Mouse (Mus musculus): ENCODE measurements around the gene Enho. TPM values are rescaled to one million over a fixed set of nuclear protein-coding genes. Genes with fewer than 3 reads are reported as not detected.

The Enho gene
- total and polyA plus RNA-seq, 3 experiments: 2.9 to 13.2 (median 4.6) TPM

DNA sequence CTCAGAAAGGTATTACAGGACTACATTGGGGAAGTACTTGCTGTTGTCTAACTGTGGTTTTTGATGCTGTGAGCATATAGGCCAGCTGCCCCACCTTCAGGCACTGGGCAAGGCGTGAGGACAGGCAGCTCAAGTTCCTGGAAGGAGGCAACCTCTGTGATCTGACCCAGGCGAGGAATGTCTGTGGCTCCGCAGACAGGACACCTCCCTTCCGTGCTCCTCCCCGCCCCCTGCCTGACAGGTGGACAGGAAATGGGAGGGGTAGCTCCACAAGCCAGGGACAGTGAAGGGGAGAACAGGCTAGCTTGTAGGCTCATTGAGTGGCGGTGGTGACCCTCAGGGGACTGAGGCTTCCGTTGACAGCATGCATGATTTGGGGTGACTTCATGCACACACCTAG is 24.4 kb upstream of the Enho start:
- no peak for DNase-seq

DNA sequence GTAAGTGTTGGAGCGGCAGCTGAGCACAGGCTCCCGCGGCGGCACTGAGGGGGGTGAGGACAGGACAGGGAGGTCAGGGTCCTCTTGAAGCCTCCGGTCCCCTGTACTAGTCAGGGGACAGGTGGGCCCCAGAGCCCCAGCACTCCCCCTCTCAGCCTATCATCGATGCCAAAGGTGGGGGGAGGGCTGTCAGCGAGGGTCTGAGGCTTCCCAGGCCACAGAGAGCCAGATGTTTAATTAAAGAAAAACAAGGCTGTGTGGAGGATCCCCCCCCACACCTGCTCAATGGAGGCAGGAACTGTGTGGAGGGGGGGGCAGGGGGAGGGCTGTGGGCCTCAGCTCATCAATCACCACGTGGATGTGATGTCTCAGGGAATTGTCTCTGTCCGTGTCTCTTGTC is 23.5 kb upstream of the Enho start:
- DNase-seq: no peak

DNA sequence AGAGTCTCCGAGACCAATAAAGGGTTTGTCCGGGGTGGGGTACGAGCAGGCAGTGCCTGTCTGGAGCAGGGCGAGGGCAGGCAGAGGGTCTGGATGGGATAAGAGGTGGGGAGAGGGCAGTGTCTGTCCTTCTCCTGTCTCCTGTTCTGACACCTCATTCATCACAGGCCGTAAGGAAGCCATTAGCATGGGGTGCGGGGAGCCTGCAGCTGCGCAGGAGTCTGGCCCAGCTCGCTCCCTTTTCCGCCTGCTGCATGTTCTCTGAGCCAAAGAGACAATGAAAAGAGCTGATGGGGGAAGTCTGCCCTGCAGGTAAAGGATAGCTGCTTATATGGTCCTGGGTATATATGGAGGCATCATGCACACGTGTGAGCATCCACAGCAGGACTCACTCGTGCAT is 22.6 kb upstream of the Enho start:
- no peak for DNase-seq

DNA sequence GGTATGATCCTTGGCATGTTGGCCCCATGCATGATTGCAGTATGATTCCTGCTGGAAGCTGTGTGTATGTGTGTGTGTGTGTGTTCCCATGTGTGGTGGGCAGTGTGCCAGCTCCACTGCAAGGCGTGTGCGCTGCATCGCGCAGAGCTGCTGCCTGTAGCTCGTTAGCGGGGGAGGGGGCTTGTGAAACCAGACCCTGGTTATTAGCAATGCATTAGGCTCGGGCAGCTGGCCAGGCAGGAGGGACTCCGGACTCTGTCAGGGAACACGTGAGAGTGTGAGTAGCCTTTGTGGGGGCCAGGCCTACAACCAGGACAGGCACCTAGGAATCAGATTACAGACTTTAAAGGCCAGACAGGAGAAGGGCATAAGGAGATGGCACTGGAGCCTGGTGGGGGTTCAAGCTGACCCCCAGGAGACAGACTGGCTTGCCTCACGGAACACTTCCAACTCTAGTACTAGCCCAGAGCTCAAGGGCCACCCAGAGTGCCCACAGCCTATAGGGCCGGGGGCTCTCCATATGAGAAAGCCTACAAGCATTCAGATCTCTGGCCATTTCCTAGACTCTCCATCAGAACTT is 20.8 kb upstream of the Enho start:
- DNase-seq: no peak

- DNase-seq: no peak
Observed at GRCm38 (mm10) chr4:41659556-41659955, 19.4 kb upstream of the Enho start.

DNA sequence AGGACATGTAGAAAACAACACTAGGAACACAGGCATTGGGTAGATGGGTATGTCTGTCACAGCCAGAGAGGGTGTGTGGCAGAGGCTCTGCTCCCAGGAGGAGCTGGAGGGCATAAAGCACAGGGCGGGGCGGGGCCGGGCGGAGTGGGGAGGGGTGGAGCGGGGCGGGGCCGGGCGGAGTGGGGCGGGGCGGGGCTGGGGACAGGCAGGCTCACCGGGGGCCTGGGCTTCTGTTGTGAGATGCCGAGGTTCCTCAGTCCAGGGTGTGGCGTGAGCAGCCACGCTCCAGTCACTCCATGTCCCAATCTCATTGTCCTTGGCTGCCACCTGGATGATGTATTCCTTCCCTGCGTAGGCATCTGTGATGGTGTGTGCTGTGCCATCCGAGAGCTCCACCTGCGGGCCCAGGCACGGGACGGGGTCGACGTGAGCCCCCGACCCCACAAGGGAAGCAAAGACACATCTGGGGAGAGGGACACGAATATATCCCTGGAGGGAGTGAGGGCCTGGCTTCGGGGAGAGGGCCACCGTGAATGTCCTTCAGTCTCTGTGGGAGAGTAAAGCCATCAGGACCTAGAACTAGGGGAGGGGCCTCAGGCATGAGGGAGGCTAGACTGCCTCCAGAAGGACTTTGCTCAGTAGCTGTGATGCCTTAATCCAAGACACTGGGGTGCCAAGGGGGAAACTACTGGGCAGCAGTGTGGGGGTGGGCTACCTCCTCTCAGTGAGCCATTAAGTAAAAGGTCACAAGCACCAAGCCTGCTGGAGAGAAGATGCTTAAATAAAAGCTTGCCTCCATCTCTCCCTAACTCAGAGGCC is 18.7 kb upstream of the Enho start:
- DNase-seq: peak; percentile 62

GRCm38 (mm10) chr4:41655525-41655924 is 15.4 kb upstream of the Enho start:
- DNase-seq: no peak

DNA sequence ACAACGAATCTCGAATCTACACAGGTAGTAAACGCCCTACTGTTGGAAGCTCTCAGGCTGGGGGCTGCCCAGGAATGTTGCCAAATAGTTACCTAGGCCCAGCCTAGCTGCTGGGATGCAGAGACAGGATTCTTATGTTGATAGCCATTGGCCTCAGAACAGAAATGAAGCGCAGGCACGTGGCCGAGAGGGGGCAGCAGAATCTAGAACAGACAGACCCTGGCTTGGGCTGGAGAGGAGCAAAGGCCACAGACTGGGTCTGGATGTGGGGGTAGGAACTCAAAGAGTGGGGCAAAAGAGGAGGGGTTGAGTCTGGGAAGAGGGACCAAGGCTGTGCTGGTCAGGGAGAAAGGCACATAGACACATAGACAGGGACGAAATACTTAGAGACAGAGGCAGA is 14.1 kb upstream of the Enho start:
- peak; percentile 74 for DNase-seq

GRCm38 (mm10) chr4:41653730-41654129 is 13.6 kb upstream of the Enho start:
- no peak for DNase-seq

DNA sequence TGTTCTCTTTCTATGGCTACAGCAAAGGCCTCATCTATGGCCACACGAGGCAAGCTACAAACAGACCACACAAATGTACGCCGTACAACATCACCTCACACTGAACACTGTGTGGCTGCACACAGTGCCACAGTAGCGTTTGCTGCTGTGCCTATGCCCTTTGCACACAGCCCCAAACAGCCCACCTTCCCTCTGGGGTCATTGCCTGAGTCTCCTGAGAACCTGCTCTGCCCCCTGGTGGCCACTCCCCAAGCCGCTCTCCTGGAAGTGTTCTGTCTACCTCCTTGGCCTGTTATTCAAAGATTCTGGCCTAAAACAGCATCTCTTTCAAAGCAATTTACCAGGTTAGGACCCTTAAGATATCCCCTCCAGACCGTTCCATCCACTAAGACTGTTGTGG is 13.2 kb upstream of the Enho start:
- peak; percentile 66 for DNase-seq

GRCm38 (mm10) chr4:41648627-41649026 is 8.5 kb upstream of the Enho start:
- DNase-seq: no peak

DNA sequence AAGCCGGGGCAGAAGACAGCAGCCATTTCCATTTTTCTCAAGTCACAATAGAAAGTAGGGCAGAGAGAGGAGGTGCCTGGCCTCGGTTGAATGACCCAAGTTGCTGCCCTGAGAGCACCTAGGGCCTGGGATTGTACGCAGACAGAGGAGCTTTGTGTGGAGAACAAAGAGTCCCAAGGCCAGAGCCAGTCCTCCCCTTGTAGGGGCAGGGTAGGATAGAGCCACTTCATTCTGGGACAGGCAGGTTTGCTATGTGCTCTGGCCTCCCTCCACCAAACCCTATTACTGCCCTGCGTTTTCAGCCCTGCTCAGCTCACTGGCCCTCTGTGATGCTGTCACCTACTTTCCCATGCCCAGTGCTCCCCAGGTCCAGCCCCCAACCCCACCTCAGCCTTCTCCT is 8.0 kb upstream of the Enho start:
- no peak for DNase-seq

DNA sequence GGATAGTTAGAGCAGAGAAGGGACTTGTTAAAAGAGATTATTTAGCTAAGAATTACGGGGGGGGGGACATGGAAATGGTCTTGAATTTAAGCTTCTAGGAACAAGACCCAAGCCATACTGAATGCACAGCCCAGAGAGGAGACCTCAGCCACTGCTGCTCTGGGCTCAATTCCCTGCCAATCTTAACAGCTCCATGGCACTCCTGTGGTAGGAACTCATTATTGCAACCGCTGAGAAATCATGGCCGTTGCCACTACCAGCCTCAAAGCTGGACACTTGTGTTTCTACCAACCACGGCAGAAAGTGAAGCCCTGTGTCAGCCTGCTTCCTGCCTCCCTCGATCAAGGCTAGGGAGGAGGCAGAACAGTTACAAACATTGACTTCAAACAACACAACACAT is 5.4 kb upstream of the Enho start:
- DNase-seq: no peak

GRCm38 (mm10) chr4:41641199-41641822 is 1.2 kb upstream of the Enho start:
- no peak for DNase-seq

GRCm38 (mm10) chr4:41639214-41639841 is 796 bp downstream of the Enho start:
- no peak for DNase-seq

DNA sequence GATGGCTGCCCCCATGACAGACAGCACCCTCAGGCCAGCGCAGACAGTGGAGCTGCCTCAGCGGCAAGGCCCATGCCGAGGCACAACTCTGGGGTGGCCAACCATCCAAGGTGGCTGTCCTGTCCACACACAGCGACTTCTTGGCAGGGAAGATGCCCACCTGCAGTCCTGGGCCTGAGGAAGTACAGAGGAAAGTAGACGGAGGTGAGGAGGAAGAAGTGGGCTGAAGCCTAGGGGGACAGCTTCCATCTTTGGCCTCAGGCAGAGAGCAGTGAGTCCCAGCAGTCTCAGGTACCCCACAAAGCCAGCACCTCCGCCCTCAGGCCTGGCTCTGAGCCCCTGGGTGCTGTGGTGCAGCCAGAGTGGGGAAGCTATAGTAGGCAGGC is 1.3 kb downstream of the Enho start:
- DNase-seq: no peak

- no peak for DNase-seq
Observed at GRCm38 (mm10) chr4:41638186-41638731, 1.9 kb downstream of the Enho start.

DNA sequence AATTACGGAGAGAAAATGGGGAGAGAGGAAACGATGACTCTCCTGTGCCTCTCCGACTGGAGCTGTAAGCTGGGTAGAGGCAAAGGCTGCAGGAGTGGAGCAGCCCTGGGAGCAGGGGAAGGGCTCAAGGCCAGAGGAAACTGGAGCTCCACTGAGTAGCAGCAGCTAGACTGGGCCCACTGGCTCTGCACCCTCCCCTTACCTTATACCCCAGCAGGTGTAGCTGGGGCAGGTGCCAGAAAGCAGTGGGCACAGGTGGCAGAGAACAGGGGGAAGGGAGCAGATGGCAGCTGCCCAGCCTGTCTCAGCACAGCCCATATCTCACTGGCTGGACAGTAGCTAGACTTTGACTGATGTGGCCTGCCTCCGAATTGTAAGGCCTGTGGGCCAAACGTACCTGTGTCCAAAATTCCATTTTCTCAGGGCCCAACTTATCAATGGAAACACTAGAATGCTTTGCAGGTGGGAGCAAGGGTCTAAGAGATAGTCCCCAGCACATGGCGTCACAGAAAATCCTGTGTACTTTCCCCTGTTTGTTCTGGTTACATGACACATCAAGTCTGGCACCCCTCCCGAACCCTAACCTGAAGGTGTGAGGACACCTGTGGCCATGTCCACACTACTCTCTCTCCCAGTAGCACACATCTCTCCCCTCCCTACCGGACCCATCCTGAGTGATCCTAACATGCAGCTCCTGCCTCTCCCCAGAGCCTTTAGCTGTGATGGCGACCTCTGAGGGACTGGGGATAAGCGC is 3.1 kb downstream of the Enho start:
- DNase-seq: no peak

- DNase-seq: peak; percentile 51
Observed at GRCm38 (mm10) chr4:41636366-41636765, 3.8 kb downstream of the Enho start.

DNA sequence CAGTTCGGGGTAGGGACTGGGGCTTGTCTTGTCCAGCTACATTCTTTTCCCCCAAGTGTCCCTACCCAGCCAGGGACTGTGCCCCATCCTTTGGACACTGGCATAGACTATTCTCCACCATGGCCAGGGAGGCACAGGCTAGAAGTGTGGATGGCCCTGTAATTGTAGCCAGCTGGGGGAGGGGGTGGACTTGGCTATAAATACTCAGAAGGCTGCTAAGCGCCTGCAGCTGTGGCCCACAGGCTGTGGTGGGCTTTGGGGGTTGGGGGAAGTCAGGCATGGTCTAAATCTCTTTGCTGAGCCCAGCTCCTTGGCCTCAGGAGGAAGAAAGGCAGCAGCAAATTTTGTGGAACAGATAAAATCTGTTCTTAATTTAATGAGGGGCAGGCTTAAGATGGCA is 4.2 kb downstream of the Enho start:
- DNase-seq: no peak

GRCm38 (mm10) chr4:41635224-41635623 is 4.9 kb downstream of the Enho start:
- no peak for DNase-seq

GRCm38 (mm10) chr4:41634631-41635030 is 5.5 kb downstream of the Enho start:
- DNase-seq: no peak

Data from adrenal gland, adult 2 months (tissue).